Mouse (Mus musculus): ENCODE measurements at regions not wholly inside any gene's neighbourhood (a gene's known extent, or its start where the extent isn't known, plus 50 kb on each side); places are given as distances from the start of the nearest gene placed in this dataset.
A peak's percentile ranks its signal among the peaks of the same experiment; 100 is the strongest.

DNA sequence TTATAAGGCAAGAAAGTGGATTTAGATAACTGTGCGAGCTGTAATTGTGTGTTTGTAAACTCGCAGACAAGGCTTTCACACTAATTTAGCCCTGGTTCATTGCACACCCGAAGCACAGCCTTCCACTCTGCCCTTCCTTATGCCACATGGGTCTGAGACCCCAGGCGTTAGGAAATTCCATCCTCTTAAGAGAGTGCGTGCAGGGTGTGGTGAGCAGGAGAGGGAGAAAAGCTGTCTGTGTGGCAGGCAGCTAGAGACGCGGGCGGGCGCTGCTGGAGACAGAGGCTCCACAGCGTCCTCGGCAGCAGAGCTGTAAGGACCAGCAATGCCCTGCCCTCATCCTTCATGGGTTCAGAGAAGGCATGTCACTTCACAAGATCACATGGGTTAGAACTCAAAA lies 176.6 kb upstream of the Dapk1 start:
- intact Hi-C loops (cut with DNase I): loop anchor here (10.0 kb wide), 1 partner anchor 130 kb away; no protein-coding TSS in a partner anchor
- no peak for DNase-seq

DNA sequence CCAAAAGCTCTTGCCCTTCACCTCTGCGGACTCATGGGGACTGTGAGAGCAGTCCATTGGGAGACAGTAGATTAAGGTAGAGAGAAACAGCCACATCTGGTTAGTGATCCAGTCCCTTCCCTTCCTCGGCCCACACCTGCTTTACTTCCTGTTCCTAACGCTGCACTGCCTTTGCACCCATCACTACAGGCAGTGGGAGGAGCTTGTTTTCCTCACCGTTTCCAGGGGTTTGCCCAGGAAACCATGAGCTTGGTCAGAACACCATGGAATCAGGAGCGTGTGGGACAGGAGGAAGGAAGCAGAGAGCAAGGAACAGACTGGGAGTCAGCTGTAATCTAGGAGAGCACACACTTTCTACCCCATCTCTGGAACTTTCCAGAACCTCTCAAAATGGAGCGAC lies 176.2 kb upstream of the Dapk1 start:
- intact Hi-C loops (cut with DNase I): loop anchor here (10.0 kb wide), 1 partner anchor 131 kb away; no protein-coding TSS in a partner anchor
- DNase-seq: no peak

DNA sequence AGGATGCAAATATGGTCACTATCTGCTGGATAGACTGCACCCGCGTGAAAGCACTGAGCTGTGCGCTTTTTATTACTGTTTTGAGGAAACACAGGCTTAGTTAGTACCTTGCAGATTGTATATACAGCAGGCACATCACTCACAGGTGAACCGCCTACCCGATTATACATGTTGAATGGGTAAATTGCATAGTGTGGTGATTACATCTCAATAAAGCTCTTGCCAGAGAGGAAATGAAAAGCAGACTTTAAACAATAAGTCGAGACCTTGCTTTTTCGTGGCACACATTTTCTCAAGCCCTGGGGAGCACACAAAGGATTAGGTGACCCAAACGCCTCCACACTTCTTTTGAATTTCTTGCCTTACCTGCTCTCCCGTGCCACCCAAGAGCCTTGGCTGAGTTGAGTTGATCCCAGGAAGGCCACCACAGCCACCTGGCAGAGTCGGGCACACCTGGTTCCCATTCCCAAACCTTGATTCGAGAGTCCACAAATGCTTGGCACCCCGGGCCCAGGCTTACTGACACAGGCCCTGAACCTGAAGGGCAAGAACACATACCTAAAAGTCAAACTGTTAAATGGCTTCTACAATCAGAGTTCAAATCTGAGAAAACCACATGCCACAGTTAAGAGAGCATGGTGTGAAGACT lies 175.4 kb upstream of the Dapk1 start:
- DNase-seq: no peak
- intact Hi-C loops (cut with DNase I): loop anchor here (10.0 kb wide), 1 partner anchor 132 kb away; no protein-coding TSS in a partner anchor

DNA sequence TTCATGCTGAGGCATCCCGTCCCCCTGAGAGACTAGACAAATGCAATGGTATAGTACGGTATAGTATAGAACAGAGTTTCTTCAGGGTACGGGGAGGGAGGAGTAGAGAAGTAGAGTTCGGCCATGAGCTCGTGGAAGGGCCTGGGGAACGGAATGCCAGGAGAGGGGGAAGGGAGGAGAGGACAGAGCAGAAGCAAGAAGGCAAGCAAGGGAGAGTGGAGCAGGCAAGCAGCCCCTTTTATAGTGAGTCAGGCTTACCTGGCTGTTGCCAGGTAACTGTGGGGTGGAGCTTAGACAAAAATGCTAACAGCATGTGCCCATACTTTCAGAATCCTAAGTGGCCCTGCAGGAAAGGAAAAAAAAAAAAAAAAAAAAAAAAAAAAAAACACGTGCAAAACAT lies 174.7 kb upstream of the Dapk1 start:
- intact Hi-C loops (cut with DNase I): loop anchor here (10.0 kb wide), 1 partner anchor 132 kb away; no protein-coding TSS in a partner anchor
- no peak for DNase-seq

DNA sequence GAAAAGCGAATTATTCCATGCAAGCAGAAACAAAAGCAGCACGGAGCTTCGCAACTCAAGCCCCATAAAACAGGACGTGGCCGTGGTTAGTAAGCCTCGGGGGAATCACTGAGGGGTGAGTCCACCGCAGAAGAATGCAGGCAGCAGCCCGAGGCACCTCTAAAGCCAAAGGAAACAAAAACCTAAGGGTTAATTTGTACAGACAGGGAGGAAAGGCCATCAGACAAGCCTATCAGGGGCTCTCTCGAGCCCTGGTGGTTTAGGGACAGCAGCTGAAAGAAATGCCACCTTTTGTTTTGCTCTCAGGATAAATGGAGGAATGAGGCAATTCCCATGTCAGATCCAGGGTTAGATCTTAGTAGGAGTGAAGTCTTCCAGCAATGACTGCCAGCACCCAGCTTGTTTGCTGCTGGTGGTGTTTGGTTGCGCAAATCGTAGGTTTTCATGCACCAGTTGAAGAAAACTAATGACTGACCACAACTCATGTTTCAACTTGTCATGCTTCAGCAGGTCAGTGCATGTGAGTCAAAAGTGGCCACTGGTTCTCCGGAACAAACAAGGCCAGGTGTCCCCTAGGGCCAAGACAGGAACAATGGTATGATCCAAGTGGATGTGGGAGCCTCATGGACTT lies 173.9 kb upstream of the Dapk1 start:
- peak; percentile 49 to 57 for DNase-seq

DNA sequence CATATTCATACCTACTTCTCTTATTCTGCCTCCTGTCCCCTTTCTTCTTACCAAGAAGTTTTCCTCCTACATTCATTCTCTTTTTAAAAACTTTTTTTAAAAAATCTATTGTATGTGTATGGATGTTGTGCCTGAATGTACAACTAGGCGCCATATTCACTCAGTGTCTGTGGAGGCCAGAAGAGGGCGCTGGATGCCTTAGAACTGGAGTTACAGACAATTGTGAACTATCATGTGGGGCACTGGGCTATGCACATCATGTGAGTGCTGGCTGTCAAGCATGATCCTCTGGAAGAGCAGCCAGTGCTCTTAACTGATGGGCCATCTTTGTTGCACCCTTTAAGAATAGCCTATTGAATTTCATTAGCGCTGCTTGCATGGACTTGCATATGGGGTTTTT lies 172.6 kb upstream of the Dapk1 start:
- intact Hi-C loops (cut with DNase I): loop anchor here (10.0 kb wide), 1 partner anchor 134 kb away; no protein-coding TSS in a partner anchor
- no peak for DNase-seq

More for the DNA sequence above, 173.9 kb upstream of the Dapk1 start:
- intact Hi-C loops (cut with DNase I): loop anchor here (10.0 kb wide), 1 partner anchor 133 kb away; no protein-coding TSS in a partner anchor

DNA sequence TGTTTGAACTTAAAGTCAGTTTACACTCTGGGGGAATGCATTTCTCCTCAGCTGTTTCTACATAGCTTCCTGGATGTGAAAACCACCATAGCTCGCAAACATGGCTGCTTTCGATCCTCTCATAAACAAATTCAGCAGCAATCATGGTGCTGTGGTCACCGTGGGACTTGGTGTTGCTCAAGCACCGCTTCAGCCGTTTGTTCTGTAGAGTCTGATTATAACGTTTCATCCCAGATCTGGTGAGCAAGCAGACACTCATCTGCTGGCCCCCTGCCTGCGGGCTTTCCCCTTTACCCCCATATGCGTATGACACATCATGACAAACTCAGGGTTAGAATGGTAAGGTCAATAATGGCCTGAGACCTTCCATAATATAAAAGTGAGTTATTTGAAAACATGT lies 170.3 kb upstream of the Dapk1 start:
- DNase-seq: no peak
- intact Hi-C loops (cut with DNase I): no loop called here

DNA sequence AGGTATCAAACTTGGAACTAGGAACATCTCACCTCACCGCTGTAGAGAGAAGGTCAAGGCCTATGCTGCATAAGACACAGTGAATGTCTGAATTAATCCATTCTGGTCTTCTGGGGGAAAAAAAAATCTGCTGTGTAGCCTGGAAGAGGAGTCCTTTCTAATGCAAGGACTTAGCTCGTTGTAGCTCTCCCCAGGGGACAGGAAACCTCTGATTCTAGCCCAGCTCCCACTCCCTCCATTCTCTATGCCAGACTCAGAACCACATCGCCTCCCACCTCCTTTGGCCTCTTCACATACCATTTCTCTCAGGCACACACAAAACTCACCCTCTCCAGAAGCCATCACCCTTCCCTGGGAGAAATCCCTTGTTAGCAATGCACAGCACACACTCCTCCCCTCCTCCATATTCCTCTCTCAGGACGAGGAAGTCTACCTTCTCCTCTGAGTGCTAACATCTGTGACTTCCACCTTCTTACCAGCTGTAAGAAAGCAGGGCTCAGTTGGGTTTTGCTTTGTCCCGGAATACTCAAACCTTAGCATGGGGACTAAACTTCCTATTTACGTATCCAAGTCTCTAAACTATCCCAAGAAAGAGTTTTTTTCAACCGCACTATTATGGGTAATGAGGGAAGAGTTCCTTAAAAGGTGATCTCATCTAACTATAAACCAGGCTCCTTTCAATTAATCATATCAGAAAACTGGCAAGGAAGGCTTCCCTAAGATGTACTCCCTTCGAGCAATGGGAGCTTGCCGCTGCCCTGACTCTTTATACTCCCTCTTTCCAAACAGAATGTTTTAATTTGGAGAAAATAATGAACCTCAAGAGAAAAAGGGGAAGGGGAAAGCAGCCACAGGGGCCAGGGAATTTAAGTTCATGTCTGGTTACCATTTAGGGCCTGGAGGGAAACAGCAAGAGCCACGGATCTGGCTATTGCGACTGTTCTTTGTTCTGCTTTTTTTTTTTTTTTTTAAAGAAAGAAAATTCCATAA lies 167.2 kb upstream of the Dapk1 start:
- intact Hi-C loops (cut with DNase I): no loop called here
- DNase-seq: no peak

DNA sequence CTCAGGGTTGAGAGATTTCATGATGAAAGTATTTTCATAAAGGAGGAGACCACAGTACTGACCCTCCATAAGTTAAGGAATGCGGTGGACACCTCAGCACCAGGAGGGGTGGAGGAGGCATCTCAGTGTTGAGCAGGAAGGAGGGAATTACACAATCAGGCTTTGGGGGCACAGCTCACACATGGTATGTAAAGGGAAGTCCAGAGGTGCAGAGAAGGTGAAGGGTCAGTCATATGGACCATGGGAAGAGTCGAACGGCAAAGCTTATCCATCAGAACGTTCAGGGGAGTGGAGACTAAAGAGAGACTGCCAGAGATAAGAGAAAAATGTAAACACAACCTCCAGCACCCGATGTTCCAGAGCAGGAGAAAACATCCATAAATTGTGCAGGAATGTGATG lies 166.4 kb upstream of the Dapk1 start:
- intact Hi-C loops (cut with DNase I): no loop called here
- DNase-seq: no peak

DNA sequence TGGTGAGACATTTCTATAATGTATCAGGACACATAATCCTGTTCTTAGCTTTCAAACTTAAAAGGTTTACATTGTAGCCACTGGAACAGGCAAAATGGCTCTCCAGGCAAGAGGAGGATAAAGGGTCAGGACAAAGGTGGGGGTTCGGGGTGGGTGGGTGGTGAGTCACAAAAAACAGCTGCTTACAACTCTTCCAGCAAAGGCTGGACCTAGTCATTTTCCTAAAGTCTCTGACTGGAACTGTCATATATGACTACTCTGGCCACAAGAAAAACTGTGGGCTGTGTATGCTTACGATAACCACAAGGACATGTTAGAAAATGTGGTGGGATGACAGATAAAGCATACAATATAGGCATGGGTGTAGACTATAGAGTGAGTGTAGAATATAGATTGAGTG lies 163.6 kb upstream of the Dapk1 start:
- intact Hi-C loops (cut with DNase I): no loop called here
- no peak for DNase-seq

DNA sequence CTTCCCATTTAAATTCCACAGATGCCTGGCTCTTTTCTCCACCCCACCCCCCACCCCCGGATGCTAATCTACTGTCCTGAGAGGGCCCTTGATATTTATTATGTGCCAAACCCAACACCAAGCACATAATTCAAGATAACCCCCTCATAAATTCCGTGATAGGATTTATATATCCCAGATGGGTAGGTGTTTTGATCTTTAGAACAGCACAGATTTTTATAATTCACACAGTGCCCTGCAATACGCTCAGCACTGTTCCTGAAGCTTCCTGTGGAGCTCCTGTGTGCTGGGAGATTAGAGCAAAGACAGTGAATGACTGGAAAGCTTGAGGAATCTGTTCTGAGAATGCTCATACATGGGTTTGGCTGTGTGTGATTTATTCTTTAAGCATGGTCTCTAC lies 161.2 kb upstream of the Dapk1 start:
- intact Hi-C loops (cut with DNase I): no loop called here
- DNase-seq: no peak

DNA sequence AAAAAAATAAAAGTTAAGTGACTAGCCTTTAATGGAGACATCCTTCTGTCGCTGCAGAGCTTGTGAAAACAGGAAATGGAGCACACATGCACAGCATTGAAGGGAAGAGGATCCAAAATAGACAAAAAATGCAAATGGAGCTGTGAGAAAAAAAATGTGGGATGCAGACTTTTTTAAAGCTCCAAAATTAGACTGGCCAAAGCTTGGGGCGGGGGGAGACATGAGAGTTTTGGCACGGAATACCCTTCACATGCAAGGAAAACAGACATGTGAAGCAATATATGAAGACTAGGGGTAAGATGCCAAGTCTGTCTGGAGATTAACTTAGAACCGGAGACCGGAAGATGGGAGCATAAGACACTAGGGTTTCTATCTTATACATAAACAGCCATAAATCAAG lies 156.6 kb upstream of the Dapk1 start:
- DNase-seq: no peak
- intact Hi-C loops (cut with DNase I): no loop called here

DNA sequence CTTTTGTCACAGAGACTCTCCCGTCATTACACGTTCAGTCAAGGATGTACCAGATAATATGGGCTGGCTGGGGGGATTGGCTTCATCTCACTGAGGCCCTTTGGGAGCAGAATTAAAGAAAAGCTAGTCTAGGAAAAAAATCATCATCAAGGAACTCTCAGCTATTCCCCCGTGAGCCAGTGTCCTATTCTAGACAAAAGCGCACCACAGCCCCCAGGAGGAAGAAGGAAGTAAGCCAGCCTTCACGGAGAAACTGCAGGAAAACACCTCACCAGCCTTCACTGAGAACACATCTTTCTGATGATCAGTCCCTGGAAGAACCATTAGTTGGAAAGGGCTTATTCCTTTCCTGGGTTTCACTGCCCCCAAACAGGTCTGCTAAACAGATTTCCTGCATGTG lies 154.8 kb upstream of the Dapk1 start:
- intact Hi-C loops (cut with DNase I): no loop called here
- DNase-seq: peak; percentile 32 to 48

DNA sequence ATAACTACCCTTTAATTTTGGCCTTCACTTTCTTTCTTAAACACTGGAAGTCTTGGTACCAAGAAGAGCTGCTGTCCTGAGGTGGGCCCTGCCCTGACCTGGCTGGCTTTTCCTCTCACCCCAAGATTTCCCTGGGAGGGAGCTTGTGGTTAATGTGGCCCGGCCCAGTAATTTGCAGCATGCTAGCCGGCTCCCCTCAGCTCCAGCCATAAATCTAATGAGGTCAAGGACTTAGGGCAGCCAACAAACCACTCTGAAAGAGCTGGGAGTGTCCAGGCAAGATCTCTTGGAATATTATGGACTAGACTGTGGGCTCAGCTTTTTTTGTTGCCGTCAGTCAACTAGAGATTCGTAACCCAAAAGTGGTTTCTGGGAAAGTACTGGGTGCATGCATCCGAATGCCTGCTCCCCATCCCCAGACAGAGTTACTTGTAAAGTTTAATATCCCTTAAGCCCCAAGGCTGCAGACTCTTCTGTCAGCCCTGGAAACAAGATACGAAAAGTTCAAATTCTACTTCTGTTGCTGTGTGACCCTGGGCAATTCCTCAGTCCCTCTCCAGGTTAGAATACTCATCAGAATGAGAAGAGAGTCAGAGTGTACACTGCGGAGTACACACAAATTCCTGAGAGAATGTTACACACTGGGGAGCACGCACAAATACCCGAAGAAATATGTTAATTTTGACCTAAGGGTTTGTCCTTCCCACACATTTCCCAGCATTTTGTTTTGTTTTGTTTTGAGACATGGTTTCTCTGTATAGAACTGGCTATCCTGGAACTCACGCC lies 150.8 kb upstream of the Dapk1 start:
- intact Hi-C loops (cut with DNase I): no loop called here
- no peak for DNase-seq

DNA sequence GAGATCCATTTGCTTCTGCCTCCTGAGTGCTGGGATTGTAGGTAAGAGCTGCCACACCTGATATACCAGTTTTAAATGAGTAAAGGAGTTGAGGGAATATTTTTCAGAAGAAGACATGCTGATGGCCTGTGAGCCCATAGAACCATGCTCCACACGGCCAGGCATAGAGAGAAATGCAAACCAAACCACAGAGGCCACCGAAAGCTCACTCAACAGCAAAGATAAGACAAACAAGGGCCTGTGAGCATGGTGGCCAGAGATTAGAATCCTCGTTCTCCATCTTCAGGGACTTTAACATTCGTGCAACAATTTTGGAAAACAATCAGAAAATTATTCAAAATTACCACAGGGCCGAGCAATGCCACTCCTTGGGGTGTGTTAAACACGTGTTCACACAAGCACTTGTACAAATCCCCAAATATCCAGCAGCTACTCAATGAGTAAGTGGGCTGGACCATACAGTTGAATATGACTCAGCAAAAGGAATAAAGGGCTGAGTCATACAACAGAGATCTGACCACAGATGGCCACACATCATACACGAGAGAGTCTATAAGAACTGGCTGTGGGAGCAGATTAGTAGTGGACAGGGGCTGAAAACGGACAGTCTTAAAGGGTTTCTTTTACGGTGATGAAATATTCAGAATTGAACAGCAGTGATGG lies 147.8 kb upstream of the Dapk1 start:
- intact Hi-C loops (cut with DNase I): no loop called here
- DNase-seq: no peak

DNA sequence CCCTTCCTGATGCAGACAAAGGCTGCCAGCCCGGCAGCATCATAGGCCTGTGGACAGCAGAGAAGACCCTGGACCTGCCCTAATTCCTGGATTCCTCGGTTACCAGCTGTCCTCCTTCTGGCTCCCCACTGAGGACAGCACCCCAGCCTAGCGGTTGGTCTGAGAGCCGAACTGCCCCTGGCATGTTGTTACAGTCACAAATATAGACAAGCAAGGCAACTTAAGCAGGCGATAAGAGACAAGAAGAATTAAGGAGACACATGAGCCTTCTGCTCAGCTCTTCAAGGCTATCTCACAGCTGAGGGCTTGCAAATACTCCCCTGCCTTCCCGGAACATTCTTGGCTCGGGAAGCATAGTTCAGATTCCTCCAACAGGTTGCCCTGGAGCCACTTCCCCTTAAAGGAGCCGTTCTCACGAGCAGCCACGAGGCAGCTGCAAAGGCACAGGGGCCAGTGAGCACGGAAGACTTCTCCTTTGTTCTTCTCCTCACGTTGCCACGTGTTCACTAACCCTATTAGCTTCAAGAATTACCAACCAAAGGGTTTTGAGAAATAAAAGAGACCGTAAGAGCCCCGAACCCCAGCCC lies 146.6 kb upstream of the Dapk1 start:
- intact Hi-C loops (cut with DNase I): no loop called here
- peak; percentile 62 to 63 for DNase-seq

DNA sequence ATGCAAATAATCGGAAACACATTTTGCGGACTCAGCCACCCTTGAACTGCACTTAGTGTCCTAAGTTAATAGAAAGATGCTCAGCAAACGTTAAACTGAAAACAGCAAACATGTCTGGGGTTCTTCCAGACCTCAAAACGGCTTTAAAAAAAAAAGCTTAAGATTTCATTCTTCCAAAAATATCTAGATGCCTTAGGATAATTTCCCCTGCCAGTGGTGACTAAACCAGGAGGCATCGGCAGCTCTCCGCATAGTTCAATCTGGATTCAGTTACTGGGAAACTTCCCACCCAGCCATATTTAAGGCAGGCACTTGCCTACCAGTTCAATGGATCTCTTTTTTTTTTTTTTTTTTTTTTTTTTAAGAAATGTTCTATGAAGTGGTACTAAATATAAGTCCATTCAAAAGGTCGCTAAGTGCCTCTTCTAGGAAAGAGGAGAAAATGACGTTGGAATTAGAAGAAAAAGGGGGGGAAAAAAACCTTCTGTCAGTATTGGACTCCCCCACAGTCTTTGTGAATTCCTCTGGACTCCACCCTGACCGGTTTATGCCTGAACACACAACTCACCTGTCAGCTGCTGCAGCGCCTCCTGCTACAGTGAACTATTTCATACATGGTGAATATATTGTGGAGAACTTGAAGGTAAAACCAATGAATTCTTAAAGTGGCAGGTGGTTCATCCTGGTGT lies 145.7 kb upstream of the Dapk1 start:
- DNase-seq: no peak
- intact Hi-C loops (cut with DNase I): no loop called here

DNA sequence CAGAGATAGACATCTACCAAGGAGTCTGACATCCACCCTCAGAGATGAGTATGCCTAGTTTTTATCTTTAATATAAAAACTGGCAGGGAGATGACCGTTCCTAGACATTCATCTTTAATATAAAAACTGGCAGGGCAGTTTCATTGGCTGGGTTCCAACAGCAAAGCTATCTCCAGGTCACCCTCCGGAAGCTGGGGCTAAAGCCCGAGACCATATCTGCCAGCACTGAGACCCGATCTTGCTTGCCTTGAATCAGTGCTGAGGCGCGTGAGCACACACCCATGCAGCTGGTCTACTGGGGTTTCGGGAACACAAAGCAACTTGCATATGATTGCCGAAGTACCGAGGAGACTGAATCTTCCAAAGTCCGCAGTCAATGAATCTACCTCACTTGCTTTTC lies 144.5 kb upstream of the Dapk1 start:
- intact Hi-C loops (cut with DNase I): no loop called here
- no peak for DNase-seq

DNA sequence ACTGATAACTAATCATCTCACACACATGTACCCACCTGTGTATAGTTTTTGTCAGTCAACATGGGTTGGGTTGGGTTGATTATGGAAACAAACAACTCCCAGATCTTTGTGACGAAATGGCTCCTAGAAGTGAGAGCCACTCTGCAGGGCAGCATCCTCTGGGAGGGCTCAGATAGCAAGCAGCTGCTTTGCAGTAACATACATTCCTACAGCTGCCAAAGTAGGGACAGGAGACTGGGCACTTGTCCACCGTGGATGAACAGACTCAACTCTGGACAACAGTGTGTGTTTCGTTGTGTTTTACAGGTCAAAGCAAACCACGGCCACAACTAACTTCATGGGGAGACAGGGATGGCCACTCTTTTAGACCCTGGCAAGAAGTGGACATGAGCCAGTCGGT lies 142.7 kb upstream of the Dapk1 start:
- DNase-seq: no peak
- intact Hi-C loops (cut with DNase I): no loop called here
